Mouse (Mus musculus) forebrain, embryonic 13.5 days (tissue): ENCODE data around the gene Plxdc2. TPM values are rescaled to one million over a fixed set of nuclear protein-coding genes. Genes with fewer than 3 reads are reported as not detected.

Experiments
- ATAC-seq: fragments of 200-750 bp; cut with Nextera tagmentation; 2 replicates; pipeline ENCODE4 v1.8.0; 2017
- H3K27ac ChIP-seq: fragments of 300-500 bp; sonication (generic); 2 replicates; pipeline ENCODE4 v1.5.1; 2015; ENCODE audit warnings: inconsistent platforms, mild to moderate bottlenecking, moderate library complexity
- H3K27me3 ChIP-seq: fragments of 300-500 bp; sonication (generic); 2 replicates; pipeline ENCODE4 v1.6.1; 2015; ENCODE audit warnings: mild to moderate bottlenecking, inconsistent platforms
- H3K36me3 ChIP-seq: fragments of 300-500 bp; sonication (generic); 2 replicates; pipeline ENCODE4 v1.6.1; 2015; ENCODE audit warnings: mild to moderate bottlenecking, inconsistent platforms; ENCODE audit not compliant: poor library complexity, severe bottlenecking
- H3K4me1 ChIP-seq: fragments of 300-500 bp; sonication (generic); 2 replicates; pipeline ENCODE4 v1.6.1; 2015; ENCODE audit warnings: inconsistent platforms
- H3K4me2 ChIP-seq: fragments of 300-500 bp; sonication (generic); 2 replicates; pipeline ENCODE4 v1.6.1; 2015; ENCODE audit warnings: inconsistent platforms, mild to moderate bottlenecking, moderate library complexity
- H3K4me3 ChIP-seq: fragments of 300-500 bp; sonication (generic); 2 replicates; pipeline ENCODE4 v1.5.1; 2015; ENCODE audit warnings: mild to moderate bottlenecking, inconsistent platforms
- H3K9ac ChIP-seq: fragments of 300-500 bp; sonication (generic); 2 replicates; pipeline ENCODE4 v1.6.1; 2015; ENCODE audit warnings: mild to moderate bottlenecking, inconsistent platforms
- H3K9me3 ChIP-seq: fragments of 300-500 bp; sonication (generic); replicated peaks from 2 replicates; pipeline ENCODE4 v1.6.1; 2016; ENCODE audit warnings: inconsistent platforms
- WGBS: fragments of 180-500 bp; shearing (Covaris S2); methylation state at CpG from one replicate; pipeline ENCODE4 v1.1.7; 2015; 5-methylcytosine and 5-hydroxymethylcytosine counted together
- polyA plus RNA-seq: library from polyadenylated mRNA; unstranded; fragments of >200 nt; fragmentation: Nextera tagmentation; extraction: Ambion mirVana; gene quantifications from 2 replicates; pipeline ENCODE4 v1.2.1, GENCODE M21; 2015

The Plxdc2 gene
- polyA plus RNA-seq, 1 experiment from 2014 or later = 6.8 TPM

- Histone ChIP-seq H3K4me1 (no peaks in the 10 kb centered on the region), H3K36me3 (no peaks in the 10 kb centered on the region), H3K9ac (no peak overlapping the region), H3K4me2 (no peak overlapping the region), H3K27me3 (no peaks in the 10 kb centered on the region), H3K9me3 (no peaks in the 10 kb centered on the region), H3K27ac (no peak overlapping the region), H3K4me3 (no peak overlapping the region)
- ATAC-seq = no peak
- 59% methylated on average over 4 of the region's 4 CpGs for WGBS
Measured at GRCm38 (mm10) chr2:16365830-16366401, 9.8 kb downstream of the Plxdc2 start.

- Histone ChIP-seq H3K4me3 (no peak overlapping the region), H3K9me3 (no peaks in the 10 kb centered on the region), H3K4me2 (no peak overlapping the region), H3K4me1 (no peaks in the 10 kb centered on the region), H3K27me3 (no peaks in the 10 kb centered on the region), H3K9ac (no peak overlapping the region), H3K36me3 (no peaks in the 10 kb centered on the region), H3K27ac (no peak overlapping the region)
- no peak for ATAC-seq
- WGBS = 93% methylated on average over 1 of the region's 1 CpGs
Measured at GRCm38 (mm10) chr2:16370419-16370818, 14.3 kb downstream of the Plxdc2 start.

GRCm38 (mm10) chr2:16374288-16374687, 18.2 kb downstream of the Plxdc2 start:
- Histone ChIP-seq H3K27ac (no peak overlapping the region), H3K27me3 (no peaks in the 10 kb centered on the region), H3K4me3 (no peak overlapping the region), H3K4me2 (no peak overlapping the region), H3K4me1 (no peaks in the 10 kb centered on the region), H3K36me3 (no peaks in the 10 kb centered on the region), H3K9me3 (no peaks in the 10 kb centered on the region), H3K9ac (no peak overlapping the region)
- no peak for ATAC-seq

GRCm38 (mm10) chr2:16386206-16386605, 30.1 kb downstream of the Plxdc2 start:
- Histone ChIP-seq H3K4me2 (no peak overlapping the region), H3K9me3 (no peaks in the 10 kb centered on the region), H3K9ac (no peak overlapping the region), H3K27me3 (no peaks in the 10 kb centered on the region), H3K27ac (no peak overlapping the region), H3K36me3 (no peaks in the 10 kb centered on the region), H3K4me1 (no peaks in the 10 kb centered on the region), H3K4me3 (no peak overlapping the region)
- no peak for ATAC-seq
- 78% methylated on average over 1 of the region's 1 CpGs for WGBS

- H3K4me3 ChIP-seq = no peak overlapping the region
- H3K4me2 ChIP-seq = no peak overlapping the region
- no peak overlapping the region for H3K9ac ChIP-seq
- H3K27me3 ChIP-seq = no peaks in the 10 kb centered on the region
- no peaks in the 10 kb centered on the region for H3K36me3 ChIP-seq
- no peak for ATAC-seq
- no peaks in the 10 kb centered on the region for H3K4me1 ChIP-seq
- H3K27ac ChIP-seq = no peak overlapping the region
- H3K9me3 ChIP-seq = no peaks in the 10 kb centered on the region
Measured at GRCm38 (mm10) chr2:16386692-16387091, 30.6 kb downstream of the Plxdc2 start.

GRCm38 (mm10) chr2:16387787-16388186, 31.7 kb downstream of the Plxdc2 start:
- no peak for ATAC-seq
- H3K4me3 ChIP-seq = no peak overlapping the region
- no peaks in the 10 kb centered on the region for H3K9me3 ChIP-seq
- no peaks in the 10 kb centered on the region for H3K36me3 ChIP-seq
- H3K9ac ChIP-seq = no peak overlapping the region
- no peaks in the 10 kb centered on the region for H3K27me3 ChIP-seq
- H3K4me1 ChIP-seq = no peaks in the 10 kb centered on the region
- H3K27ac ChIP-seq = no peak overlapping the region
- no peak overlapping the region for H3K4me2 ChIP-seq

GRCm38 (mm10) chr2:16397501-16397900, 41.4 kb downstream of the Plxdc2 start:
- H3K4me2 ChIP-seq = no peak overlapping the region
- no peak overlapping the region for H3K9ac ChIP-seq
- no peaks in the 10 kb centered on the region for H3K9me3 ChIP-seq
- no peak overlapping the region for H3K4me3 ChIP-seq
- H3K27ac ChIP-seq = no peak overlapping the region
- no peaks in the 10 kb centered on the region for H3K36me3 ChIP-seq
- no peaks in the 10 kb centered on the region for H3K27me3 ChIP-seq
- ATAC-seq = no peak
- H3K4me1 ChIP-seq = no peaks in the 10 kb centered on the region
- 66% methylated on average over 3 of the region's 3 CpGs for WGBS

- no peak overlapping the region for H3K4me2 ChIP-seq
- H3K27me3 ChIP-seq = no peaks in the 10 kb centered on the region
- no peak for ATAC-seq
- no peak overlapping the region for H3K9ac ChIP-seq
- no peaks in the 10 kb centered on the region for H3K4me1 ChIP-seq
- no peaks in the 10 kb centered on the region for H3K36me3 ChIP-seq
- no peak overlapping the region for H3K27ac ChIP-seq
- H3K4me3 ChIP-seq = no peak overlapping the region
- 91% methylated on average over 1 of the region's 1 CpGs for WGBS
- no peaks in the 10 kb centered on the region for H3K9me3 ChIP-seq
Measured at GRCm38 (mm10) chr2:16398006-16398405, 41.9 kb downstream of the Plxdc2 start.

- H3K4me1 ChIP-seq = no peaks in the 10 kb centered on the region
- H3K9ac ChIP-seq = no peak overlapping the region
- no peak overlapping the region for H3K4me3 ChIP-seq
- H3K4me2 ChIP-seq = no peak overlapping the region
- H3K36me3 ChIP-seq = no peaks in the 10 kb centered on the region
- H3K27me3 ChIP-seq = no peaks in the 10 kb centered on the region
- no peak for ATAC-seq
- no peak overlapping the region for H3K27ac ChIP-seq
- H3K9me3 ChIP-seq = no peaks in the 10 kb centered on the region
- 71% methylated on average over 10 of the region's 10 CpGs for WGBS
Measured at GRCm38 (mm10) chr2:16398896-16399295, 42.8 kb downstream of the Plxdc2 start.

- H3K36me3 ChIP-seq = no peaks in the 10 kb centered on the region
- ATAC-seq = no peak
- H3K9me3 ChIP-seq = no peaks in the 10 kb centered on the region
- no peak overlapping the region for H3K4me3 ChIP-seq
- 92% methylated on average over 2 of the region's 2 CpGs for WGBS
- H3K4me1 ChIP-seq = no peaks in the 10 kb centered on the region
- H3K27ac ChIP-seq = no peak overlapping the region
- H3K27me3 ChIP-seq = no peaks in the 10 kb centered on the region
- no peak overlapping the region for H3K9ac ChIP-seq
- H3K4me2 ChIP-seq = no peak overlapping the region
Measured at GRCm38 (mm10) chr2:16406508-16406907, 50.4 kb downstream of the Plxdc2 start.

GRCm38 (mm10) chr2:16414340-16414976, 58.4 kb downstream of the Plxdc2 start:
- Histone ChIP-seq H3K9ac (no peak overlapping the region), H3K36me3 (no peaks in the 10 kb centered on the region), H3K4me1 (no peaks in the 10 kb centered on the region), H3K9me3 (no peaks in the 10 kb centered on the region), H3K4me3 (no peak overlapping the region), H3K4me2 (no peak overlapping the region), H3K27ac (no peak overlapping the region), H3K27me3 (no peaks in the 10 kb centered on the region)
- no peak for ATAC-seq
- WGBS = 65% methylated on average over 3 of the region's 3 CpGs

- no peaks in the 10 kb centered on the region for H3K9me3 ChIP-seq
- 90% methylated on average over 5 of the region's 5 CpGs for WGBS
- no peak overlapping the region for H3K4me3 ChIP-seq
- no peak overlapping the region for H3K27ac ChIP-seq
- no peak for ATAC-seq
- H3K4me1 ChIP-seq = no peaks in the 10 kb centered on the region
- H3K27me3 ChIP-seq = no peaks in the 10 kb centered on the region
- H3K36me3 ChIP-seq = no peaks in the 10 kb centered on the region
- H3K9ac ChIP-seq = no peak overlapping the region
- H3K4me2 ChIP-seq = no peak overlapping the region
Measured at GRCm38 (mm10) chr2:16439030-16439429, 82.9 kb downstream of the Plxdc2 start.

GRCm38 (mm10) chr2:16442643-16443042, 86.5 kb downstream of the Plxdc2 start:
- no peaks in the 10 kb centered on the region for H3K4me1 ChIP-seq
- H3K9me3 ChIP-seq = no peaks in the 10 kb centered on the region
- H3K4me3 ChIP-seq = no peak overlapping the region
- H3K36me3 ChIP-seq = no peaks in the 10 kb centered on the region
- no peak overlapping the region for H3K9ac ChIP-seq
- H3K27ac ChIP-seq = no peak overlapping the region
- no peak overlapping the region for H3K4me2 ChIP-seq
- 79% methylated on average over 2 of the region's 2 CpGs for WGBS
- H3K27me3 ChIP-seq = no peaks in the 10 kb centered on the region
- no peak for ATAC-seq
